Mouse (Mus musculus): ENCODE measurements around the gene Nsdhl. TPM values are rescaled to one million over a fixed set of nuclear protein-coding genes. Genes with fewer than 3 reads are reported as not detected.

Gene Nsdhl
- 29.0 and 31.9 TPM in 2 replicates for polyA plus RNA-seq (2015; fragmentation: Nextera tagmentation; extraction: Ambion mirVana)

GRCm38 (mm10) chrX:72917884-72918681 is at the start of gene Nsdhl, which contains the start of gene Cetn2:
Gene Nsdhl, plus strand, starts transcription at chrX:72918557.
Gene Cetn2, minus strand, starts transcription at chrX:72918411.
- 9% methylated on average over 40 of the region's 41 CpGs for WGBS
- peak within 1 kb of the TSS; percentile 46; the same call in 1 of the 2 replicates for H3K27ac ChIP-seq (ENCODE audit: low read length)

GRCm38 (mm10) chrX:72895388-72896054 is 22.8 kb upstream of the Nsdhl start:
- Histone ChIP-seq H3K4me1 (ENCODE audit: control insufficient read depth, insufficient read depth, low read length) (no peaks in the 10 kb centered on the region), H3K27me3 (ENCODE audit: control insufficient read depth, insufficient read depth, low read length) (no peaks in the 10 kb centered on the region), H3K9ac (ENCODE audit: low read length) (no peak overlapping the region), H3K27ac (ENCODE audit: low read length) (no peak overlapping the region), H3K4me2 (ENCODE audit: low read depth, low read length) (no peak overlapping the region), H3K36me3 (ENCODE audit: control insufficient read depth, insufficient read depth, low read length) (no peaks in the 10 kb centered on the region), H3K9me3 (replicated peaks; ENCODE audit: control insufficient read depth, low read length) (no peaks in the 10 kb centered on the region), H3K4me3 (replicated peaks; ENCODE audit: low read length) (no peak overlapping the region)
- ATAC-seq (ENCODE audit: insufficient read depth, low FRiP score): no peak
- 66% methylated on average over 5 of the region's 5 CpGs for WGBS

More at GRCm38 (mm10) chrX:72917884-72918681, at the start of gene Nsdhl, which contains the start of gene Cetn2:
- H3K9me3 ChIP-seq (replicated peaks; ENCODE audit: control insufficient read depth, low read length): no peaks in the 10 kb centered on the region
- peak within 1 kb of the TSS; percentile 64 for H3K4me3 ChIP-seq (replicated peaks; ENCODE audit: low read length)
- no peaks in the 10 kb centered on the region for H3K36me3 ChIP-seq (ENCODE audit: control insufficient read depth, insufficient read depth, low read length)
- peak within 1 kb of the TSS; percentile 67 for H3K9ac ChIP-seq (ENCODE audit: low read length)
- H3K27me3 ChIP-seq (ENCODE audit: control insufficient read depth, insufficient read depth, low read length): no peaks in the 10 kb centered on the region; the same call in 1 of the 2 replicates
- H3K4me2 ChIP-seq (ENCODE audit: low read depth, low read length): peak within 1 kb of the TSS; percentile 60
- H3K4me1 ChIP-seq (ENCODE audit: control insufficient read depth, insufficient read depth, low read length): peaks cover 5% of the 10 kb centered on the region; the same call in 1 of the 2 replicates
- peak; percentile 98 for ATAC-seq (ENCODE audit: insufficient read depth, low FRiP score)

- H3K27ac ChIP-seq (ENCODE audit: low read length): no peak overlapping the region
- no peak for ATAC-seq (ENCODE audit: insufficient read depth, low FRiP score)
- no peak overlapping the region for H3K4me2 ChIP-seq (ENCODE audit: low read depth, low read length)
- H3K4me1 ChIP-seq (ENCODE audit: control insufficient read depth, insufficient read depth, low read length): no peaks in the 10 kb centered on the region
- no peak overlapping the region for H3K9ac ChIP-seq (ENCODE audit: low read length)
- no peaks in the 10 kb centered on the region for H3K36me3 ChIP-seq (ENCODE audit: control insufficient read depth, insufficient read depth, low read length)
- 63% methylated on average over 1 of the region's 1 CpGs for WGBS
- H3K4me3 ChIP-seq (replicated peaks; ENCODE audit: low read length): no peak overlapping the region
- no peaks in the 10 kb centered on the region for H3K27me3 ChIP-seq (ENCODE audit: control insufficient read depth, insufficient read depth, low read length)
- no peaks in the 10 kb centered on the region for H3K9me3 ChIP-seq (replicated peaks; ENCODE audit: control insufficient read depth, low read length)
Observed at GRCm38 (mm10) chrX:72896055-72896437, 22.3 kb upstream of the Nsdhl start.

- Histone ChIP-seq H3K9me3 (replicated peaks; ENCODE audit: control insufficient read depth, low read length) (no peaks in the 10 kb centered on the region), H3K4me1 (ENCODE audit: control insufficient read depth, insufficient read depth, low read length) (no peaks in the 10 kb centered on the region), H3K27me3 (ENCODE audit: control insufficient read depth, insufficient read depth, low read length) (no peaks in the 10 kb centered on the region), H3K27ac (ENCODE audit: low read length) (no peak overlapping the region), H3K36me3 (ENCODE audit: control insufficient read depth, insufficient read depth, low read length) (no peaks in the 10 kb centered on the region), H3K9ac (ENCODE audit: low read length) (no peak overlapping the region), H3K4me3 (replicated peaks; ENCODE audit: low read length) (no peak overlapping the region), H3K4me2 (ENCODE audit: low read depth, low read length) (no peak overlapping the region)
- 37% methylated on average over 1 of the region's 1 CpGs for WGBS
- no peak for ATAC-seq (ENCODE audit: insufficient read depth, low FRiP score)
Observed at GRCm38 (mm10) chrX:72902530-72902929, 15.8 kb upstream of the Nsdhl start.

GRCm38 (mm10) chrX:72907619-72908403 is 10.5 kb upstream of the Nsdhl start:
- Histone ChIP-seq H3K36me3 (ENCODE audit: control insufficient read depth, insufficient read depth, low read length) (no peaks in the 10 kb centered on the region), H3K9me3 (replicated peaks; ENCODE audit: control insufficient read depth, low read length) (no peaks in the 10 kb centered on the region), H3K27me3 (ENCODE audit: control insufficient read depth, insufficient read depth, low read length) (no peaks in the 10 kb centered on the region; the same call in 1 of the 2 replicates), H3K9ac (ENCODE audit: low read length) (no peak overlapping the region), H3K4me3 (replicated peaks; ENCODE audit: low read length) (no peak overlapping the region), H3K4me2 (ENCODE audit: low read depth, low read length) (no peak overlapping the region), H3K4me1 (ENCODE audit: control insufficient read depth, insufficient read depth, low read length) (no peaks in the 10 kb centered on the region), H3K27ac (ENCODE audit: low read length) (no peak overlapping the region)
- ATAC-seq (ENCODE audit: insufficient read depth, low FRiP score): no peak
- WGBS: 77% methylated on average over 6 of the region's 6 CpGs

- Histone ChIP-seq H3K9me3 (replicated peaks; ENCODE audit: control insufficient read depth, low read length) (no peaks in the 10 kb centered on the region), H3K4me2 (ENCODE audit: low read depth, low read length) (no peak overlapping the region), H3K36me3 (ENCODE audit: control insufficient read depth, insufficient read depth, low read length) (no peaks in the 10 kb centered on the region), H3K9ac (ENCODE audit: low read length) (no peak overlapping the region), H3K4me1 (ENCODE audit: control insufficient read depth, insufficient read depth, low read length) (no peaks in the 10 kb centered on the region), H3K4me3 (replicated peaks; ENCODE audit: low read length) (no peak overlapping the region), H3K27me3 (ENCODE audit: control insufficient read depth, insufficient read depth, low read length) (no peaks in the 10 kb centered on the region; the same call in 1 of the 2 replicates), H3K27ac (ENCODE audit: low read length) (no peak overlapping the region)
- no peak for ATAC-seq (ENCODE audit: insufficient read depth, low FRiP score)
- WGBS: 23% methylated on average over 2 of the region's 2 CpGs
Observed at GRCm38 (mm10) chrX:72908404-72908741, 10.0 kb upstream of the Nsdhl start.

GRCm38 (mm10) chrX:72911611-72912010 is 6.7 kb upstream of the Nsdhl start:
- no peak for ATAC-seq (ENCODE audit: insufficient read depth, low FRiP score)
- H3K9me3 ChIP-seq (replicated peaks; ENCODE audit: control insufficient read depth, low read length): no peaks in the 10 kb centered on the region
- no peak overlapping the region for H3K4me2 ChIP-seq (ENCODE audit: low read depth, low read length)
- no peak overlapping the region for H3K4me3 ChIP-seq (replicated peaks; ENCODE audit: low read length)
- 77% methylated on average over 1 of the region's 1 CpGs for WGBS
- H3K4me1 ChIP-seq (ENCODE audit: control insufficient read depth, insufficient read depth, low read length): no peaks in the 10 kb centered on the region
- no peak overlapping the region for H3K27ac ChIP-seq (ENCODE audit: low read length)
- no peaks in the 10 kb centered on the region for H3K36me3 ChIP-seq (ENCODE audit: control insufficient read depth, insufficient read depth, low read length)
- H3K27me3 ChIP-seq (ENCODE audit: control insufficient read depth, insufficient read depth, low read length): no peaks in the 10 kb centered on the region; the same call in 1 of the 2 replicates
- no peak overlapping the region for H3K9ac ChIP-seq (ENCODE audit: low read length)

- WGBS: 7% methylated on average over 6 of the region's 6 CpGs
- ATAC-seq (ENCODE audit: insufficient read depth, low FRiP score): peak; percentile 52
Observed at GRCm38 (mm10) chrX:72918682-72919059, 314 bp downstream of the Nsdhl start.

More at GRCm38 (mm10) chrX:72918682-72919059, 314 bp downstream of the Nsdhl start:
- Histone ChIP-seq H3K27me3 (ENCODE audit: control insufficient read depth, insufficient read depth, low read length) (no peaks in the 10 kb centered on the region; the same call in 1 of the 2 replicates), H3K36me3 (ENCODE audit: control insufficient read depth, insufficient read depth, low read length) (no peaks in the 10 kb centered on the region), H3K9me3 (replicated peaks; ENCODE audit: control insufficient read depth, low read length) (no peaks in the 10 kb centered on the region), H3K4me3 (replicated peaks; ENCODE audit: low read length) (peak overlapping the region; percentile 64), H3K4me1 (ENCODE audit: control insufficient read depth, insufficient read depth, low read length) (peaks cover 5% of the 10 kb centered on the region; the same call in 1 of the 2 replicates), H3K27ac (ENCODE audit: low read length) (peak overlapping the region; percentile 46; the same call in 1 of the 2 replicates), H3K9ac (ENCODE audit: low read length) (peak overlapping the region; percentile 67), H3K4me2 (ENCODE audit: low read depth, low read length) (peak overlapping the region; percentile 60)

Data from stomach, embryonic 16.5 days (tissue).